Mouse (Mus musculus) monocyte, adult 2 months (primary cell): ENCODE results near the gene 4930432K21Rik.

Experiments used
- DNase-seq, 2 experiments: peaks; one replicate each; pipeline ENCODE4 v3.0.0; 2022; ENCODE audit warnings: low spot score in 2 of 2, low read depth in 1 of 2

The 4930432K21Rik gene

DNA sequence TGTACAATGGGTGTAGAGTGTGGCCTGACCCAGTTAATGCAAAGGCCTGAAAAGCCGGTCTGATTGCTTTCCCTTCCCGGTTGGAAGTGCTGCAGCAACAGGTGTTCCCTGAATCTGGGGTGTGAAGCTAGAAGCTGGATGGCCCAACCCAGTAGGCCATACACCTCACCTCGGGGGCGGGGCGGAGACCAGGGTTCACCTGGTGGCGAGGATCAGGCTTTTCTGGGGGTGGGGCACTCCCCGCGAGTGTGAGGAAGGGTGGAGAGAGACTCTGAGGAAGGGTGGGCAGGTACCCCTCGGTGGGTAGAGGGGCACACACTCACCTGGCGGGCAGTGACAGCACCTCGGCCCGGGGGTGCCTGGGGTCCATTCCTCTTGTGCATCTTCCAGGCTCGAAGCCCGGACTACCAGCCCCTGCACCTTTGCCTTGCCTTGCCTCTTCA is 480 bp upstream of the 4930432K21Rik start:
- no peak for DNase-seq

GRCm38 (mm10) chr8:84148531-84148850 is 666 bp downstream of the 4930432K21Rik start:
- DNase-seq, result no peak

- no peak for DNase-seq
These were observed 1.4 kb downstream of the 4930432K21Rik start for GRCm38 (mm10) chr8:84149181-84149580.

DNA sequence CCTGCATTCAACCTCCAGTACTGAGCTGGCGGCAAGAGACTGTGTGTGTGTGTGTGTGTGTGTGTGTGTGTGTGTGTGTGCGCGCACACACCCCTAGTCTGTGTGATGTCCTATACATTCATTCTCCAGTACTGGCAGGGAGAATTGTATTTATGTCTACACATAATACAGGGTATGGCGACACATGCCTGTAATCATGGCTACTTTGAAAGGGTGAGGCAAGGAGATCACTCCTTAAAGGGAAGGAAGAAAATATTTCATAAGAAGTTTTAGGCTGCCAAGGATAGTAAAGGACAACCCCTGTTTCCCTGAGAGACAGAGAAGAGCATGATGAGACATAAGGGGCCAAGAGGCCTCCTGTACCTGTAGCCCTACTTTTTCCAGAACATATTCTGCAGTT is 9.8 kb downstream of the 4930432K21Rik start:
- no peak for DNase-seq

GRCm38 (mm10) chr8:84167696-84168095 is 19.9 kb downstream of the 4930432K21Rik start:
- DNase-seq, result no peak

- DNase-seq, result no peak
These were observed 22.3 kb downstream of the 4930432K21Rik start for GRCm38 (mm10) chr8:84170096-84170495.

- no peak for DNase-seq
These were observed 26.0 kb downstream of the 4930432K21Rik start for GRCm38 (mm10) chr8:84173861-84174260.

GRCm38 (mm10) chr8:84176560-84176959 is 28.7 kb downstream of the 4930432K21Rik start:
- no peak for DNase-seq

DNA sequence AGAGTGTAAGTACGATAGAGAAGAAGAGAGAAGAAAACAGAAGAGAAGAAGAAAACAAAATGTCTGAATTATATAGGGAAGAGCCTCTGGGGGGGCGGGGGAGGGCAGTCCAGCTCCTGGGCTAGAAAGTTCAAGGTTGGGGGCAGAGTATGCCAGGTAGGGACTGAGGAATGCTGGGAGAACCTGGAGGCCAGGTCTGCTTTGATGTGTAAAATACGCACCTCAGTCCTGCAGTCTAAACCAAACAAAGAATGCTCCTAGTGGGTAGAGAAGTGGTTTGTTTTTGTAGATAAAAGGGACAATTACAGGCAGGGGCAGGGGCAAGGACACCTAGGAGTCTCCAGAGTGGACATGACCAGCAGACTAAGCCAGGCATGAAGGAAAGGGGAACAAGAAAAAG is 29.6 kb downstream of the 4930432K21Rik start:
- no peak for DNase-seq

- no peak for DNase-seq
These were observed 30.8 kb downstream of the 4930432K21Rik start for GRCm38 (mm10) chr8:84178592-84178991.

- no peak for DNase-seq
These were observed 32.1 kb downstream of the 4930432K21Rik start for GRCm38 (mm10) chr8:84179946-84180345.

- no peak for DNase-seq
These were observed 32.8 kb downstream of the 4930432K21Rik start for GRCm38 (mm10) chr8:84180530-84181190.

DNA sequence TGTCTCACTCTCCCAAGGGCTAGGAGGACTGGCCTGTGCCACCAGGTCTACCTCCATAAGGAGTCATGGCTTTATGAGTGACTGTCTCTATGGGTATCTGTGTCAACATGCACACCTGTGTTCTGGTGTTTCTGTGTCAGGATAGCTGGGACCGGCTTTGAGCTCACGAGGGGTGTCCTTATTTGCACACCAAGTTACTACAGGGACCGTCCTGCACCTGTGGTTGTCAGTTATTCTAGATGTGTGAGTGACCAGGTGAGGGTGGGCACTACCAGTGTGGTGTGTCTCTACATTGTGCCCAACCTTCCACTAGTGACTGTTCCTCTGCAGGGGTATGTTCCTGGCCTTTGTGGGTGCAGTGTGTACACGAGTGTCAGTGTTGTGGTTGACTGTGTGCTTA is 35.0 kb downstream of the 4930432K21Rik start:
- DNase-seq, result no peak

GRCm38 (mm10) chr8:84183261-84184084 is 35.6 kb downstream of the 4930432K21Rik start:
- DNase-seq, result no peak

- DNase-seq, result no peak
These were observed 36.5 kb downstream of the 4930432K21Rik start for GRCm38 (mm10) chr8:84184085-84185043.

GRCm38 (mm10) chr8:84185117-84185516 is 37.3 kb downstream of the 4930432K21Rik start, which contains the start of gene Nanos3:
Gene Nanos3, minus strand, starts transcription at chr8:84185217.
- no peak for DNase-seq

DNA sequence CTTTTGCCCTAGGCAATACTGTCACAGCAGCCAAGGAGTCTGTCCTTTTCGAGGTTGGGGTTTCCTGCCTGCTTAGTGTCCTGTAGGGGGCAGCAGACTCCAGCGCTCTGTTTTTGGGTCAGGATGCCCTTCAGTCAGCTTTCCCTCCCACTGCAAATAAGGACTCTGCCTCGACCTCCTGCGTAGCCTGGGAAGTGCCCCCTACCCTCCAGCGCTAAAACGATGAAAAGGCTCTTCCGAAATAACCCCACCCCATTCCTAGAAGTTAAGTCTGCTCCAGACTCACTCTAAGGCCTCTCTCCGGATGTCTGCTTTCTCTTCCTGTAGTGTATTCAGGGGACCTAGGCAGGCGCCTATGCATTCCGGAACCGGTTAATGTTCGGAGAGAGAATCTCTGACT is 38.7 kb downstream of the 4930432K21Rik start:
- peak in 1 of 2 experiments; percentile 57 for DNase-seq

DNA sequence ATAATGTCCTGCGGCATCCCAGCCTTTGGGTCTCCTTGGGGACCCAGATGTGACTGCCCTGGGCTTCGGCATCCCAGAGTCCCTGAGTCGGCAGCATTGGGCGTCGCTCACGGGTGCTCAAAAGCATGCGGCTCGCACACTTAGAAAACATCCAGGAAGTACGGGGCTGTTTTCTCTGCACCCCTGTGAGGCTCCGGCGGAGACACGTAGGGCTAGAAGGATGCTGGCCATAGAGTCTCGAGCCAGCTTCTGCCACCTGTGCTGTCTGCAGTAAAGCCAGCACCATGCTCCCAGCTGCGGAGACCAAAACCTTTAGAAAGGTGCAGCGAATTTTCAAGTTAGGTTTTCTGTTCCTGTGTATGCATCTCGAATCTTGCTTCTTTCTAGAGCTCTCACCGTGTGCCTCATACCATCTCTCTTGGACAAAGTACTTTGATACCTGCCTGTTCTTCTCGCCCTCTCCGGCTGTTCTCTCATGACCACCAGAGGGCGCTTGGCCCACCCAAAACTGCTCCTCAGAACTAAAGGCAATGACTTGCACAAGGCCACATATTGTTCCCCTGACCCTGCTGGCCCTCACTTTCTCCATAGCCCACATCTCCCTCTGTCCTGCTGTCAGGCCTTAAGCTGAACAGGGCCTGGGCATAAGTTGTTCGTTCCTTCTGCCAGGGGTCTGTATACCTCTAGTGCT is 39.4 kb downstream of the 4930432K21Rik start:
- DNase-seq, result no peak

DNA sequence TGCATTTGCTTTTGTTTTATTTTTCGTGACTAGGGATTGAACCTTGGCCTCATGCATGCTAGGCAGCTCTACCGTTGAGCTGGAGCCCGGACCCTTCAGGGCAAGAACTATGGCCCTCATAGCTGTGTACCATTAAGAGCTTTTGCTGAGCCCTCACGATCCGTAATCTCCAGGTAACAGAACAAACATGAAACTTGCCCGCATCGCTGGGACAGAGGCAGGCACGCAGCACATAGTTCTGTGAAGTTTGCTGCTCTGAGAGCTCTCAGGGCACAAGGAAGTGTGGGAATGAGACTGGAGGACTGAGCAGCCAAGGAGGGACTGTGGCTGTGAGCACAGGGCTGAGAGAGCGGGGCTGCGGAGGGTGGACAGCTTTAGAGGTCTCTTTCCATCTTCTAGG is 40.8 kb downstream of the 4930432K21Rik start:
- DNase-seq, result no peak

DNA sequence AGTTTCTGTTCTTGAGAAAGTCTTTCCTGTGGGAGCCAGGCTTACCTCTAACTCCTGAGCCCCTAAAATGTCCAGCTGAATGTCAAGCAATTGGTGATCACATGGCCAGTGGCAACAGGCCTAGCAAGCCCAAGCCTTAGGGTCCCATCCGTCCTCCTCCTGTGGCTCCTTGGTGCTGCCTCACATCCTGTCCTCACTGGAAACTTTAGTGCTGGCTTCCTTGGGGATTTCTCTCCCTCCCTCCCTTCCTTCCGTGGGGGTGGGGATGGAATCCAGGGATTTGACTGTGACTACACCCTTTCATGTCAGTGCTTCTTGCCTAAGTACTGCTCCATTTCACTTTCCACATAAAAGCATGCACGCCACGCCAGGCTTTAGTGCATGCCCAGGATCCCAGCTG is 41.8 kb downstream of the 4930432K21Rik start:
- no peak for DNase-seq
